Mouse (Mus musculus) embryonic facial prominence, embryonic 15.5 days (tissue): ENCODE measurements around the gene Apoe. TPM values are rescaled to one million over a fixed set of nuclear protein-coding genes. Genes with fewer than 3 reads are reported as not detected.
A peak's percentile ranks its signal among the peaks of the same experiment; 100 is the strongest.

Experiments
- ATAC-seq: fragments of 200-750 bp; cut with Nextera tagmentation; 2 replicates; pipeline ENCODE4 v1.8.0; 2017; ENCODE audit warnings: low read depth, moderate TSS enrichment; ENCODE audit not compliant: insufficient number of reproducible peaks, low FRiP score, low TSS enrichment
- H3K27ac ChIP-seq: fragments of 300-500 bp; sonication (generic); replicated peaks from 2 replicates; pipeline ENCODE4 v1.5.1; 2015; ENCODE audit warnings: mild to moderate bottlenecking, inconsistent platforms
- H3K27me3 ChIP-seq: fragments of 300-500 bp; sonication (generic); 2 replicates; pipeline ENCODE4 v1.6.1; 2015; ENCODE audit warnings: inconsistent platforms
- H3K36me3 ChIP-seq: fragments of 300-500 bp; sonication (generic); 2 replicates; pipeline ENCODE4 v1.6.1; 2015; ENCODE audit warnings: mild to moderate bottlenecking, inconsistent platforms
- H3K4me1 ChIP-seq: fragments of 300-500 bp; sonication (generic); 2 replicates; pipeline ENCODE4 v1.6.1; 2015; ENCODE audit warnings: inconsistent platforms
- H3K4me2 ChIP-seq: fragments of 300-500 bp; sonication (generic); replicated peaks from 2 replicates; pipeline ENCODE4 v1.6.1; 2015; ENCODE audit warnings: mild to moderate bottlenecking, inconsistent platforms
- H3K4me3 ChIP-seq: fragments of 300-500 bp; sonication (generic); replicated peaks from 2 replicates; pipeline ENCODE4 v1.5.1; 2015; ENCODE audit warnings: mild to moderate bottlenecking, inconsistent platforms
- H3K9ac ChIP-seq: fragments of 300-500 bp; sonication (generic); 2 replicates; pipeline ENCODE4 v1.6.1; 2015; ENCODE audit warnings: inconsistent platforms
- H3K9me3 ChIP-seq: fragments of 300-500 bp; sonication (generic); replicated peaks from 2 replicates; pipeline ENCODE4 v1.6.1; 2016; ENCODE audit warnings: inconsistent platforms
- WGBS: fragments of 180-500 bp; shearing (Covaris S2); methylation state at CpG from one replicate; pipeline ENCODE4 v1.1.7; 2015; 5-methylcytosine and 5-hydroxymethylcytosine counted together
- polyA plus RNA-seq: library from polyadenylated mRNA; unstranded; fragments of >200 nt; fragmentation: Nextera tagmentation; extraction: Ambion mirVana; gene quantifications from 2 replicates; pipeline ENCODE4 v1.2.1, GENCODE M21; 2015

Apoe gene
- polyA plus RNA-seq, 1 experiment from 2014 or later, result 442 TPM

DNA sequence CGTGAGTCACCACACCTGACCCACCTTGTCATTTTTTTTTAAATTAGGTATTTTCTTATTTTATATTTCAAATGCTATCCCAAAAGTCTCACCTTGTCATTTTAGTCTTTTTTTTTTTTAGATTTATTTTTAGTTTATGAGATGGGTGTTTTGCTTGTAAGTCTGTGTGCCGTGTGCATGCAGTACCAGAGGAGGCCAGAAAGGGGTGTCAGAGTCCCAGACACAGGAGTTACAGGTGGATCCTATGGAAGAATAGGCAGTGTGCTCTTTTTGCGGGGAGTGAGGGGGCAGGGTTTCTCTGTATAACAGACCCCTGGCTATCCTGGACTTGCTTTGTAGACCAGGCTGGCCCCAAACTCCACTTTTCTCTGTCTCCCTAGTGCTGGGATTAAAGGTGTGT is 39.8 kb upstream of the Apoe start:
- Histone ChIP-seq H3K4me3 (no peak overlapping the region), H3K36me3 (peaks cover 50% of the 10 kb centered on the region), H3K27ac (no peak overlapping the region), H3K9me3 (no peaks in the 10 kb centered on the region), H3K9ac (no peak overlapping the region), H3K27me3 (no peaks in the 10 kb centered on the region), H3K4me1 (peaks cover 9% of the 10 kb centered on the region), H3K4me2 (no peak overlapping the region)
- WGBS, result 90% methylated on average over 3 of the region's 3 CpGs
- ATAC-seq, result no peak

- Histone ChIP-seq H3K4me1 (peaks cover 3% of the 10 kb centered on the region), H3K27me3 (no peaks in the 10 kb centered on the region), H3K4me3 (no peak overlapping the region), H3K36me3 (peaks cover 64% of the 10 kb centered on the region), H3K4me2 (no peak overlapping the region), H3K27ac (no peak overlapping the region), H3K9me3 (no peaks in the 10 kb centered on the region), H3K9ac (no peak overlapping the region)
- WGBS, result 91% methylated on average over 16 of the region's 16 CpGs
- no peak for ATAC-seq
Measured at GRCm38 (mm10) chr7:19736389-19737057, 37.5 kb upstream of the Apoe start.

- Histone ChIP-seq H3K9ac (no peak overlapping the region), H3K36me3 (peaks cover 84% of the 10 kb centered on the region), H3K27me3 (no peaks in the 10 kb centered on the region), H3K9me3 (no peaks in the 10 kb centered on the region), H3K4me1 (no peaks in the 10 kb centered on the region), H3K4me2 (no peak overlapping the region), H3K4me3 (no peak overlapping the region), H3K27ac (no peak overlapping the region)
- no peak for ATAC-seq
- 86% methylated on average over 10 of the region's 10 CpGs for WGBS
Measured at GRCm38 (mm10) chr7:19734178-19734666, 35.2 kb upstream of the Apoe start.

DNA sequence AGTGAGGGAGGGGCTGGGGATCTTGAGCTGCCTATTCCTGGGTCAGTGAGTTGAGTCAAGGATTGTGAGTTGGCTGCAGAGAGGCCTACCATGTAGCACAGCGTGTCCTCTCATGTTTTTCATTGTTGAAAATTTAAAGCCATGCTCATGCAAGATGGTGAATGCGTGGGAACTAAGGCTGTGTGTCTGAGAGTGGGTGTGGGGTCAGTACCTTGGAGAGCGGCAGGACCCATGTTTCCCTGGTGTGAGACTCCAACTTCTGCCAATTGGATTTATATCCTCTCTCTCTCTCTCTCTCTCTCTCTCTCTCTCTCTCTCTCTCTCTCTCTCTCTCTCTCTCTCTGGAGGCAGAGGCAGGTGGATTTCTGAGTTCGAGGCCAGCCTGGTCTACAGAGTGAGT is 27.6 kb upstream of the Apoe start:
- Histone ChIP-seq H3K27me3 (no peaks in the 10 kb centered on the region), H3K27ac (no peak overlapping the region), H3K9ac (no peak overlapping the region), H3K4me1 (no peaks in the 10 kb centered on the region), H3K9me3 (peaks cover 5% of the 10 kb centered on the region; the same call in 1 of the 2 replicates), H3K36me3 (peaks cover 95% of the 10 kb centered on the region), H3K4me2 (no peak overlapping the region), H3K4me3 (no peak overlapping the region)
- 86% methylated on average over 4 of the region's 4 CpGs for WGBS
- ATAC-seq, result no peak

DNA sequence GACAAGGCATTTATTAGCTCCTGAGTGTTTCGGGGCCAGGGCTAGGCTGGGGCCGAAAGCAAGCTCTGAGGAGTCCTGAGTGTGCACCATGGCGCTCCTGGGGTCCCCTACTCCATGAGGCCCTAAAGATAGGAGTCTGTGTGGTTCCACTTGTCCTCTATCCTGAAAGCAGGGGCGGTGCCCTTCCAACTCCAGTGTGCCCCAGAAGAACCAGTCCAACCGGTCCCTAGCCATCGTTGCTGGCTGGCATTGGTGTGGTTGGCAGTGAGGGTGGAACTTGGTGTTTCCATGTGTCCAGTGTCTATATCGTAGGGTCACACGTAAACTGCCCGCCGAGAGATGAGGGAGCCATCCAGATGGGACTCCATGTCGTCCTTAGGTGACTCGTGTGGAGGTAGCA is 25.2 kb upstream of the Apoe start:
- H3K27me3 ChIP-seq, result no peaks in the 10 kb centered on the region
- H3K27ac ChIP-seq, result no peak overlapping the region
- 89% methylated on average over 12 of the region's 12 CpGs for WGBS
- H3K4me2 ChIP-seq, result no peak overlapping the region
- H3K4me1 ChIP-seq, result no peaks in the 10 kb centered on the region
- H3K36me3 ChIP-seq, result peaks cover 91% of the 10 kb centered on the region
- no peak for ATAC-seq
- H3K9ac ChIP-seq, result no peak overlapping the region
- H3K9me3 ChIP-seq, result peaks cover 13% of the 10 kb centered on the region; the same call in 1 of the 2 replicates
- H3K4me3 ChIP-seq, result no peak overlapping the region

GRCm38 (mm10) chr7:19722754-19723195 is 23.8 kb upstream of the Apoe start:
- Histone ChIP-seq H3K27ac (no peak overlapping the region), H3K4me2 (no peak overlapping the region), H3K4me1 (no peaks in the 10 kb centered on the region), H3K27me3 (no peaks in the 10 kb centered on the region), H3K4me3 (no peak overlapping the region), H3K9me3 (peaks cover 13% of the 10 kb centered on the region; the same call in 1 of the 2 replicates), H3K36me3 (peaks cover 86% of the 10 kb centered on the region), H3K9ac (no peak overlapping the region)
- WGBS, result 81% methylated on average over 6 of the region's 6 CpGs
- ATAC-seq, result no peak

DNA sequence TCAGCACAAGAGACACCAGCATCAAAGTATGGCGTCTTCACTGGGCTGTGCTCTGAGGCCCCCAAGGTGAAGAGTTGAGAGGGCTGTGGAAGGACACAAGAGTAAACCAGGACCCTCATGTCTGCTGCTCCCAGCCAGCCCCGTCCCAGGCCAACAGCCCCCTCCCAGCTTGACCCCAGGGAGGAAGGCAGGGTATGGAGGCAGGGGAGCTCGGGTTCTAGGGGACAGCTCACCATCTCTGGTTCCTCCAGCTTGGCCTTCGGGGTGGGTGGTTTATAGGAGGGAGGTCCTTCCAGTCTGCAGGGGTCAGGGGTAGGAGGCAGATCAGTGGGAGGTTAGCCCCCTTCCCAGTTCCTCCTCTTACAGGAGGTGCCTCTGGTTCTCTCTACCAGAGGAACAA is 20.2 kb upstream of the Apoe start:
- 96% methylated on average over 4 of the region's 4 CpGs for WGBS
- no peak for ATAC-seq
- H3K36me3 ChIP-seq, result peaks cover 58% of the 10 kb centered on the region

GRCm38 (mm10) chr7:19718297-19718952 is 19.4 kb upstream of the Apoe start:
- Histone ChIP-seq H3K9me3 (peaks cover 13% of the 10 kb centered on the region; the same call in 1 of the 2 replicates), H3K4me3 (no peak overlapping the region), H3K4me2 (no peak overlapping the region), H3K27me3 (no peaks in the 10 kb centered on the region), H3K4me1 (peaks cover 24% of the 10 kb centered on the region), H3K36me3 (peaks cover 58% of the 10 kb centered on the region), H3K27ac (no peak overlapping the region), H3K9ac (no peak overlapping the region)
- ATAC-seq, result no peak
- WGBS, result 91% methylated on average over 5 of the region's 5 CpGs

More for the DNA sequence above, 20.2 kb upstream of the Apoe start:
- Histone ChIP-seq H3K27ac (no peak overlapping the region), H3K4me3 (no peak overlapping the region), H3K27me3 (no peaks in the 10 kb centered on the region), H3K9ac (no peak overlapping the region), H3K4me2 (no peak overlapping the region), H3K9me3 (peaks cover 13% of the 10 kb centered on the region; the same call in 1 of the 2 replicates), H3K4me1 (peaks cover 16% of the 10 kb centered on the region)

- no peak for ATAC-seq
- Histone ChIP-seq H3K36me3 (peaks cover 57% of the 10 kb centered on the region), H3K27ac (no peak overlapping the region), H3K27me3 (no peaks in the 10 kb centered on the region), H3K4me2 (no peak overlapping the region), H3K9me3 (peaks cover 13% of the 10 kb centered on the region; the same call in 1 of the 2 replicates), H3K9ac (no peak overlapping the region), H3K4me1 (peaks cover 25% of the 10 kb centered on the region), H3K4me3 (no peak overlapping the region)
- 79% methylated on average over 4 of the region's 4 CpGs for WGBS
Measured at GRCm38 (mm10) chr7:19717346-19717745, 18.4 kb upstream of the Apoe start.

DNA sequence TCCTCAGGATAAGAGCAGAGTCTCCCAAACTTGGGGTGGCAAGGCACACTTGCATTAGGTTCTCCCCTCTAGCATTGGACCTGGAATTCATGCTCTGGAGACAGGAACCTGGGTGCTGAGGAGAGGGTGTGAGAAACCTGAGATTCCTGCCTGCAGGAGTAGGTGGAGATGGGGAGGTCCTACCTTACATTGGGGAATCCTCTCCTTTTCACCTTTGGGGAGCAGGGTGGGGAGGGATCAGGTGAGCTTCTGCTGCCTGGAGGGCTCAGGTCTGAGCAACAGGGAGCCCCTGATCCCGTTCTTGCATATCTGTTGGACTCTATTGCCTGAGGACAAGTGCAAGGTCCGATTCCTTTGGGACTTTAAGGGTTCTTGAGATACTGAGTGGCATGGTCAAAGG is 17.8 kb upstream of the Apoe start:
- WGBS, result 80% methylated on average over 2 of the region's 2 CpGs
- Histone ChIP-seq H3K4me3 (no peak overlapping the region), H3K9me3 (peaks cover 10% of the 10 kb centered on the region; the same call in 1 of the 2 replicates), H3K27ac (peak overlapping the region; percentile 86), H3K4me2 (peak overlapping the region; percentile 64), H3K4me1 (peaks cover 25% of the 10 kb centered on the region), H3K9ac (no peak overlapping the region), H3K36me3 (peaks cover 57% of the 10 kb centered on the region), H3K27me3 (no peaks in the 10 kb centered on the region)
- ATAC-seq, result no peak

GRCm38 (mm10) chr7:19716055-19716682 is 17.2 kb upstream of the Apoe start:
- no peaks in the 10 kb centered on the region for H3K27me3 ChIP-seq
- H3K9ac ChIP-seq, result no peak overlapping the region
- WGBS, result 6% methylated on average over 18 of the region's 18 CpGs
- ATAC-seq, result no peak
- H3K9me3 ChIP-seq, result peaks cover 3% of the 10 kb centered on the region; the same call in 1 of the 2 replicates
- peak overlapping the region; percentile 64 for H3K4me2 ChIP-seq
- peak overlapping the region; percentile 100 for H3K4me3 ChIP-seq
- H3K4me1 ChIP-seq, result peaks cover 25% of the 10 kb centered on the region
- H3K36me3 ChIP-seq, result peaks cover 57% of the 10 kb centered on the region
- peak overlapping the region; percentile 86 for H3K27ac ChIP-seq
